Mouse (Mus musculus): ENCODE results near the gene Ewsr1. TPM values are rescaled to one million over a fixed set of nuclear protein-coding genes. Genes with fewer than 3 reads are reported as not detected.

The Ewsr1 gene
- polyA plus RNA-seq, 1 experiment: 140 TPM

- no peak overlapping the region for H3K4me3 ChIP-seq (ENCODE audit: insufficient read depth, low read depth, low read length)
- H3K4me1 ChIP-seq (ENCODE audit: control insufficient read depth, insufficient read depth, insufficient read length, low read length): no peaks in the 10 kb centered on the region
- no peak overlapping the region for H3K27ac ChIP-seq (replicated peaks; ENCODE audit: low read depth, low read length)
Measured at GRCm38 (mm10) chr11:5028228-5028627, 70.8 kb downstream of the Ewsr1 start.

- no peak overlapping the region for H3K27ac ChIP-seq (replicated peaks; ENCODE audit: low read depth, low read length)
- no peaks in the 10 kb centered on the region for H3K4me1 ChIP-seq (ENCODE audit: control insufficient read depth, insufficient read depth, insufficient read length, low read length)
- H3K4me3 ChIP-seq (ENCODE audit: insufficient read depth, low read depth, low read length): no peak overlapping the region
Measured at GRCm38 (mm10) chr11:5025108-5025507, 74.0 kb downstream of the Ewsr1 start.

Other genes with a start within 250 kb of the Ewsr1 start
- gene Nf2, start 249.7 kb downstream of the Ewsr1 start, polyA plus RNA-seq (2012; ENCODE audit: insufficient read depth, insufficient read length, missing spikeins): 41.2 and 56.4 TPM in 2 replicates
- gene Nipsnap1, start 225.3 kb downstream of the Ewsr1 start, polyA plus RNA-seq (2012; ENCODE audit: insufficient read depth, insufficient read length, missing spikeins): 24.9 and 35.0 TPM in 2 replicates
- gene Thoc5, start 203.9 kb downstream of the Ewsr1 start, polyA plus RNA-seq (2012; ENCODE audit: insufficient read depth, insufficient read length, missing spikeins): 14.9 and 18.1 TPM in 2 replicates
- not detected in 2 replicates for gene Nefh, start 151.2 kb downstream of the Ewsr1 start, polyA plus RNA-seq (2012; ENCODE audit: insufficient read depth, insufficient read length, missing spikeins)
- gene Ap1b1, start 112.4 kb downstream of the Ewsr1 start, polyA plus RNA-seq (2012; ENCODE audit: insufficient read depth, insufficient read length, missing spikeins): 27.0 and 49.5 TPM in 2 replicates
- gene Rasl10a, start 41.1 kb downstream of the Ewsr1 start, polyA plus RNA-seq (2012; ENCODE audit: insufficient read depth, insufficient read length, missing spikeins): 0.95 and 3.4 TPM in 2 replicates
- 17.7 and 20.5 TPM in 2 replicates for gene Gas2l1, start 33.9 kb downstream of the Ewsr1 start, polyA plus RNA-seq (2012; ENCODE audit: insufficient read depth, insufficient read length, missing spikeins)
- 14.4 and 18.4 TPM in 2 replicates for gene Rhbdd3, start 340 bp downstream of the Ewsr1 start, polyA plus RNA-seq (2012; ENCODE audit: insufficient read depth, insufficient read length, missing spikeins)
- 0.92 TPM in 1 of 2 replicates, not detected in the other for gene Emid1, start 53.0 kb upstream of the Ewsr1 start, polyA plus RNA-seq (2012; ENCODE audit: insufficient read depth, insufficient read length, missing spikeins)
- 4.8 and 5.7 TPM in 2 replicates for gene Kremen1, start 162.3 kb upstream of the Ewsr1 start, polyA plus RNA-seq (2012; ENCODE audit: insufficient read depth, insufficient read length, missing spikeins)

All from brown adipose tissue, adult 24 weeks (tissue).